Mouse (Mus musculus) heart, embryonic 16.5 days (tissue): ENCODE results near the gene Tmem206. TPM values are rescaled to one million over a fixed set of nuclear protein-coding genes. Genes with fewer than 3 reads are reported as not detected.

Experiments
- ATAC-seq: fragments of 200-750 bp; cut with Nextera tagmentation; replicated peaks from 2 replicates; pipeline ENCODE4 v1.8.0; 2017; ENCODE audit warnings: moderate number of reproducible peaks; ENCODE audit not compliant: insufficient read depth, low FRiP score; ENCODE audit errors: extremely low read depth
- H3K27ac ChIP-seq: fragments of 300-500 bp; sonication (generic); 2 replicates; pipeline ENCODE4 v1.5.1; 2014; ENCODE audit warnings: mild to moderate bottlenecking, low read length, control low read depth, moderate library complexity
- H3K27me3 ChIP-seq: fragments of 300-500 bp; sonication (generic); 2 replicates; pipeline ENCODE4 v1.6.1; 2014; ENCODE audit warnings: low read length, mixed read lengths; ENCODE audit not compliant: control insufficient read depth, insufficient read depth
- H3K36me3 ChIP-seq: fragments of 300-500 bp; sonication (generic); 2 replicates; pipeline ENCODE4 v1.6.1; 2014; ENCODE audit not compliant: control insufficient read depth, insufficient read depth
- H3K4me1 ChIP-seq: fragments of 300-500 bp; sonication (generic); 2 replicates; pipeline ENCODE4 v1.6.1; 2014; ENCODE audit warnings: low read length, mixed read lengths; ENCODE audit not compliant: control insufficient read depth, insufficient read depth
- H3K4me2 ChIP-seq: fragments of 300-500 bp; sonication (generic); 2 replicates; pipeline ENCODE4 v1.6.1; 2014; ENCODE audit warnings: low read depth, mild to moderate bottlenecking, control low read depth, low read length
- H3K4me3 ChIP-seq: fragments of 300-500 bp; sonication (generic); 2 replicates; pipeline ENCODE4 v1.5.1; 2014; ENCODE audit warnings: mild to moderate bottlenecking, control low read depth, low read length
- H3K9ac ChIP-seq: fragments of 300-500 bp; sonication (generic); 2 replicates; pipeline ENCODE4 v1.6.1; 2014; ENCODE audit warnings: low read length, control low read depth
- H3K9me3 ChIP-seq: fragments of 300-500 bp; sonication (generic); replicated peaks from 2 replicates; pipeline ENCODE4 v1.6.1; 2016; ENCODE audit warnings: low read length; ENCODE audit not compliant: control insufficient read depth
- WGBS: fragments of 180-500 bp; shearing (Covaris S2); extraction: QIAGEN DNeasy Blood & Tissue Kit; methylation state at CpG from one replicate; pipeline ENCODE4 v1.1.7; 2014; 5-methylcytosine and 5-hydroxymethylcytosine counted together
- polyA plus RNA-seq: library from polyadenylated mRNA; unstranded; fragments of >200 nt; fragmentation: Nextera tagmentation; extraction: Ambion mirVana; gene quantifications from 2 replicates; pipeline ENCODE4 v1.2.1, GENCODE M21; 2015

Tmem206 gene
- polyA plus RNA-seq, 1 experiment from 2014 or later = 19.4 TPM

GRCm38 (mm10) chr1:191396446-191396845 lies 70.7 kb downstream of the Tmem206 start:
- Histone ChIP-seq H3K9ac (peak overlapping the region; percentile 97), H3K4me3 (peak overlapping the region; percentile 81), H3K9me3 (no peaks in the 10 kb centered on the region), H3K27ac (peak overlapping the region; percentile 99), H3K4me2 (peak overlapping the region; percentile 87), H3K27me3 (no peaks in the 10 kb centered on the region), H3K36me3 (no peaks in the 10 kb centered on the region), H3K4me1 (peaks cover 17% of the 10 kb centered on the region)
- peak; percentile 12 for ATAC-seq
- WGBS = 0% methylated on average over 52 of the region's 74 CpGs

DNA sequence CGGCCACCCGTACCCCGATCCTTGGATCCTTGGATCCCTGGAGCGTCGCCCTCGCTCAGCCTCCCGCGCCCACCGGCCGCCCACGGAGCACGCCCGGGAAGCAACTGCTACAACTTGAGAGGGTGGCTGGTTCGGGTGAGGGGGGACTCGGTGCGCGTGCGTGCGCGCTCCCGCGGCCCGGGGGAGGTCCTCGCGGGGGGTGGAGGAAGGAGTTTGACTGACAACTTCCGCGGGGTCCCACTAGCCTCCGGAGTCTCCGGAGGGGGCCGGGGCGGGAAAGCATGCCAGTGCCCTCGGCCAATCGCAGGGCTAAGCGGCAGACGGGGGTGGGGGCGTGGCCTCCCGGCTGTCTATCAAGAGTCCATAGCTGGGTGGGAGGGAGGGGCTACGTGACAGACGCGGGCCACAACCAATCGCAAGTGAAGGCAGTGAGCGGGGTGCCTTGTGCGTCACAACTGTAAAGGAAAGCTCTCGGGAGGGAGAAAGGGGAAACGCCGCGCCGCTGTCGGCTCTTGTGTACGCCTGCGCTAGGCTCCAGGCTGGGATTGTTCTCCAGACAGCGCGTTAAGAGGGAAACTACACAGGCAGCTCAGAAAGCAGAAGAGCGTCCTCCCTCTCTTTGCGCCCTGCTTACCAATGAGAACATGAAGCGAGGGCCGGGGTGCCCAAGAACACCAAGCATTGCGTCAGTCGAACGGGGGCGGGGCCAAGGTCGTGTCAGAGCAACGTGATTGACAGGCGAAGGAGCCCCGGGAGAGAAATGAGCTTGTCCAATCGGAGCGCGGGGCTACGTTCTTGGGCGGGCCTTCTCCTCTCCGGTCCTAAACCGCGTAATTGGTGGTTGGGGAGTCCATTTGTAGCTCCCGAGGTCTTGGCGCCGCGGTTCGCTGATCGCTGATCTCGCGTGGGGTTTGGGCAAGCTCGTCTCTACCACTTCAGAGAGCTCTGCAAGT lies 71.5 kb downstream of the Tmem206 start:
- H3K9ac ChIP-seq = peak overlapping the region; percentile 97
- no peaks in the 10 kb centered on the region for H3K36me3 ChIP-seq
- no peaks in the 10 kb centered on the region for H3K27me3 ChIP-seq
- ATAC-seq = peak; percentile 96
- H3K4me2 ChIP-seq = peak overlapping the region; percentile 87
- peak overlapping the region; percentile 81 for H3K4me3 ChIP-seq
- peak overlapping the region; percentile 99 for H3K27ac ChIP-seq
- peaks cover 12% of the 10 kb centered on the region for H3K4me1 ChIP-seq
- no peaks in the 10 kb centered on the region for H3K9me3 ChIP-seq
- WGBS = under 1% methylated on average over 80 of the region's 82 CpGs

Other genes starting within 250 kb of the Tmem206 start
- 2.2 and 2.8 TPM in 2 replicates for gene Batf3, start 228.1 kb upstream of the Tmem206 start, polyA plus RNA-seq
- gene Fam71a, start 161.1 kb upstream of the Tmem206 start, polyA plus RNA-seq = not detected in 2 replicates
- 14.6 and 16.8 TPM in 2 replicates for gene Atf3, start 107.9 kb upstream of the Tmem206 start, polyA plus RNA-seq
- gene Nenf, start 7.7 kb upstream of the Tmem206 start, polyA plus RNA-seq = 112 and 114 TPM in 2 replicates
- 22.8 and 27.2 TPM in 2 replicates for gene Ppp2r5a, start 77.4 kb downstream of the Tmem206 start, polyA plus RNA-seq
- gene Dtl, start 249.6 kb downstream of the Tmem206 start, polyA plus RNA-seq = 23.9 and 26.9 TPM in 2 replicates
- gene Ints7, start 249.7 kb downstream of the Tmem206 start, polyA plus RNA-seq = 34.1 and 35.4 TPM in 2 replicates